Mouse (Mus musculus): Measurements from ENCODE around the gene Tnfsf10.
"Not testable (repeated sequence)": the region's sequence is repeated elsewhere in the genome, so short reads cannot be mapped to it uniquely, and the experiment has no call there.

DNA sequence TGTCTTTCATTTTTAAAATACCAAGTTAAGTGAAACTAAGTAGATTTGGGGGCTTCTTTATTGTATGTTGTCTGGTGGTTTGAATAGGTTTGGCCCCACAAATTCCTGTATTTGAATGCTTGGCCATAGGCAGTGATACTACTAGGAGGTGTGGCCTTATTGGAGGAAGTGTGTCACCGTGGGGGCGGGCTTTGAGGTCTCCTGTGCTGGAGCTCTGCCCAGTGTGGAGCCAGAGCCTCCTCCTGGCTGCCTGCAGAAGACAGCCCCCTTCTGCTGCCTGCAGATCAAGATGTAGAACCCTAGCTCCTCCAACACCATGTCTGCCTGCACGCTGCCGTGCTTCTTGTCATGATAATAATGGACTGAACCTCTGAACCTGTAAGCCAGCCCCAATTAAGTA is 25.4 kb upstream of the Tnfsf10 start:
- not testable (repeated sequence) for TF ChIP-seq EP300, CTCF (IDR thresholded peaks at IDR 0.05; ENCODE audit: low read depth)

All from liver, embryonic 14.5 days (tissue).